Mouse (Mus musculus) forebrain, postnatal 0 days (tissue): Measurements from ENCODE around the gene Manba. TPM values are rescaled to one million over a fixed set of nuclear protein-coding genes. Genes with fewer than 3 reads are reported as not detected.

Source experiments
- ATAC-seq: fragments of 200-750 bp; cut with Nextera tagmentation; 2 replicates; pipeline ENCODE4 v1.8.0; 2017; ENCODE audit warnings: mild to moderate bottlenecking, moderate library complexity
- DNase-seq: peaks from one replicate; pipeline ENCODE4 v3.0.0-alpha.2; 2015
- H3K27ac ChIP-seq: fragments of 300-500 bp; sonication (generic); 2 replicates; pipeline ENCODE4 v1.5.1; 2014; ENCODE audit warnings: low read depth, mild to moderate bottlenecking, antibody characterized with exemption, low read length, moderate library complexity, mixed read lengths
- H3K27me3 ChIP-seq: fragments of 300-500 bp; sonication (generic); 2 replicates; pipeline ENCODE4 v1.6.1; 2014; ENCODE audit warnings: mild to moderate bottlenecking, low read length, mixed read lengths; ENCODE audit not compliant: insufficient read depth
- H3K36me3 ChIP-seq: fragments of 300-500 bp; sonication (generic); 2 replicates; pipeline ENCODE4 v1.6.1; 2014; ENCODE audit warnings: mild to moderate bottlenecking, moderate library complexity; ENCODE audit not compliant: insufficient read depth
- H3K4me1 ChIP-seq: fragments of 300-500 bp; sonication (generic); 2 replicates; pipeline ENCODE4 v1.6.1; 2014; ENCODE audit warnings: antibody characterized with exemption; ENCODE audit not compliant: insufficient read depth
- H3K4me2 ChIP-seq: fragments of 300-500 bp; sonication (generic); 2 replicates; pipeline ENCODE4 v1.6.1; 2014; ENCODE audit warnings: low read depth, mild to moderate bottlenecking, moderate library complexity
- H3K4me3 ChIP-seq: fragments of 300-500 bp; sonication (generic); 2 replicates; pipeline ENCODE4 v1.5.1; 2014; ENCODE audit warnings: low read depth, low read length, mixed read lengths
- H3K9ac ChIP-seq: fragments of 300-500 bp; sonication (generic); 2 replicates; pipeline ENCODE4 v1.6.1; 2014; ENCODE audit warnings: mild to moderate bottlenecking
- H3K9me3 ChIP-seq: fragments of 300-500 bp; sonication (generic); 2 replicates; pipeline ENCODE4 v1.6.1; 2016; ENCODE audit warnings: low read length
- CTCF ChIP-seq: sonication (generic); IDR thresholded peaks from 2 replicates; pipeline ENCODE4 v1.5.1; 2016; ENCODE audit warnings: antibody characterized with exemption, control low read depth, low read depth
- WGBS: fragments of 180-500 bp; shearing (Covaris S2); extraction: QIAGEN DNeasy Blood & Tissue Kit; methylation state at CpG from one replicate; pipeline ENCODE4 v1.1.7; 2014; 5-methylcytosine and 5-hydroxymethylcytosine counted together
- polyA plus RNA-seq: library from polyadenylated mRNA; unstranded; fragments of >200 nt; fragmentation: Nextera tagmentation; extraction: Ambion mirVana; gene quantifications from 2 replicates; pipeline ENCODE4 v1.2.1, GENCODE M21; 2015
- total RNA-seq: library from RNA; depleted of rRNA; stranded (reverse); fragments of >200 nt; gene quantifications from 2 replicates; pipeline ENCODE4 v1.2.3, GENCODE M21; 2014; rRNA removed

Manba gene
- total and polyA plus RNA-seq, 2 experiments from 2014 or later: 4.7 to 7.2 TPM

DNA sequence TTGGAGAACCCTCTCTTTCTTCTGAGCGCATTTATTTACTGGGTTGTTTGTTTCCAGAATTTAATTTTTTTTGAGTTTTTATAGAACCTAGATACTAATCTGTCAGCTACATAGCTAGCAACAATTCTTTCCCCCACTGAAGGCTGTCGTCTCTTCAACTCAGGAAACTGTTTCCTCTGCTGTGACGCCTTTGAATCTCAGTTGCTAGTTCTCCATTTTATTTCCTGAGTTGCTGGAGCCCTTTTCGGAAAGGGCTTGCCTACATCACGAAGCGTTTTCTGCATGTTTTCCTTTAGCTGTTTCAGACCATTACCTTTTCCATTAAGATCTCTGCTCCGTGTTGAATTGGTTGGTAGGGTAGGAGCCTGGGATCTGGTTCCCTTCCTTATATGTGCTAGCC is 131.3 kb downstream of the Manba start:
- Histone ChIP-seq H3K36me3 (peaks cover 34% of the 10 kb centered on the region), H3K27me3 (no peaks in the 10 kb centered on the region), H3K27ac (no peak overlapping the region), H3K9me3 (no peaks in the 10 kb centered on the region), H3K4me2 (no peak overlapping the region), H3K4me3 (no peak overlapping the region), H3K9ac (no peak overlapping the region), H3K4me1 (no peaks in the 10 kb centered on the region)
- no peak for ATAC-seq
- DNase-seq: no peak
- WGBS: 92% methylated on average over 7 of the region's 7 CpGs
- TF ChIP-seq CTCF: no peak

Other genes starting within 250 kb of the Manba start
- gene Bdh2, start 204.4 kb upstream of the Manba start, total RNA-seq: 3.1 and 3.2 TPM in 2 replicates
- 4.9 and 5.1 TPM in 2 replicates for gene Bdh2, start 204.4 kb upstream of the Manba start, polyA plus RNA-seq
- 2.6 and 3.6 TPM in 2 replicates for gene Slc9b2, start 177.9 kb upstream of the Manba start, total RNA-seq
- gene Slc9b2, start 177.9 kb upstream of the Manba start, polyA plus RNA-seq: 1.8 and 2.3 TPM in 2 replicates
- gene Slc9b1, start 137.6 kb upstream of the Manba start, total RNA-seq: not detected in 2 replicates
- not detected in 2 replicates for gene Slc9b1, start 137.6 kb upstream of the Manba start, polyA plus RNA-seq
- 29.0 and 41.5 TPM in 2 replicates for gene Cisd2, start 61.7 kb upstream of the Manba start, total RNA-seq
- gene Cisd2, start 61.7 kb upstream of the Manba start, polyA plus RNA-seq: 29.7 and 41.1 TPM in 2 replicates
- gene Ube2d3, start 47.5 kb upstream of the Manba start, total RNA-seq: 483 and 607 TPM in 2 replicates
- 333 and 341 TPM in 2 replicates for gene Ube2d3, start 47.5 kb upstream of the Manba start, polyA plus RNA-seq
- gene Nfkb1, start 205.9 kb downstream of the Manba start, total RNA-seq: 19.4 and 22.5 TPM in 2 replicates
- 2.9 and 4.4 TPM in 2 replicates for gene Nfkb1, start 205.9 kb downstream of the Manba start, polyA plus RNA-seq